Mouse (Mus musculus): ENCODE measurements at regions not wholly inside any gene's neighbourhood (a gene's known extent, or its start where the extent isn't known, plus 50 kb on each side); places are given as distances from the start of the nearest gene placed in this dataset.

GRCm38 (mm10) chr11:111880146-111880545 is 814.2 kb downstream of the Kcnj2 start:
- DNase-seq = no peak
- intact Hi-C loops (cut with DNase I; ENCODE audit: low total_unique reads) = no loop called here

- DNase-seq = no peak
- intact Hi-C loops (cut with DNase I; ENCODE audit: low total_unique reads) = no loop called here
Observed at GRCm38 (mm10) chr11:111890026-111890425, 824.1 kb downstream of the Kcnj2 start.

- intact Hi-C loops (cut with DNase I; ENCODE audit: low total_unique reads) = no loop called here
- DNase-seq = no peak
Observed at GRCm38 (mm10) chr11:111893861-111894260, 827.9 kb downstream of the Kcnj2 start.

DNA sequence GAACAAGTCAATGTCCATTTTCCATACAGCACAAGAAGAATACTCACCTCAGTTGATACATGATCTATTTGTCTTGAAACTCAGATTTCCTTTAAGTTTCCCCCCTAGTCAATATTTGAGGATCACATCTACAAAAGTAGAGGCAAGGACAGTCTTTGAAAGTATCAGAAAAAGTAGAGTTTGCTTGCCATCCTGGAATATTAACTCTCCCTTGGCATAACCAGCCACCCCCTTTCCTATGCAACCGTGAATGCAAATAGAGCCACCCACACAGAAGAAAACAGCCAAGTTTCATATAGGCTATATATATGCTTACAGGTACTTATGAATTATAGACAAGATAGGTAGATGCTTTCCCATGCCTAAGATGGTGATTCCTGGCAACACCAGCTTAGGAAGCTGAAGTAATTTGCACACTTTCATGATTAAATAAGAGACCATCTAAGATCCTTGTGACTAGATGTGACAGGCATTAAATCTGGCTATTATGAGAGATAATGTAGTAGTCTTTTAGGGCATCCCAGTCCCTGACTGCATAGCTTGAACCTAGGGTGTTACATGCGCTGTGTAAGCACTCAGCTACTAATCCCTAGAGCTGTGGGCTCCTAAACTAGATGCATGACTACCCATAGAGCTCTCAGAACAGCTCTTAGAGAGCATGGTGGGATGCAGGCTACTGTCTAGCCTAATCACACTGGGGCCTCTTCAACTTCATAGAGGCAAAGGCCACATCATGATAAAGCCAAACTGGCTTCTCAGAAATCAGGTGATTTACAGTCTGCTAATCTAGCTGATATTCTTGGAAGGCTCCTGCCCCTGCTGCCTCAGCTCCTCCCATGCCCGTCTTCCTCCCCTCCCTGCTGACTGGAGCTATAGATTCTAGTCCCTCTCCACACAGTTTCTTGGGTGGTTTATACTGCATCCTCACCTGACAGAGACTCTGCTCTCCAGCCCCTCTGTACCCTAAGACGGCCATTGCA is 829.5 kb downstream of the Kcnj2 start:
- intact Hi-C loops (cut with DNase I; ENCODE audit: low total_unique reads) = no loop called here

GRCm38 (mm10) chr11:111897001-111897400 is 831.0 kb downstream of the Kcnj2 start:
- intact Hi-C loops (cut with DNase I; ENCODE audit: low total_unique reads) = no loop called here
- no peak for DNase-seq

More for the DNA sequence above, 829.5 kb downstream of the Kcnj2 start:
- DNase-seq = no peak

- intact Hi-C loops (cut with DNase I; ENCODE audit: low total_unique reads) = no loop called here
- no peak for DNase-seq
Observed at GRCm38 (mm10) chr11:111904086-111904485, 838.1 kb downstream of the Kcnj2 start.

- intact Hi-C loops (cut with DNase I; ENCODE audit: low total_unique reads) = no loop called here
- DNase-seq = no peak
Observed at GRCm38 (mm10) chr11:111913891-111914290, 847.9 kb downstream of the Kcnj2 start.

- intact Hi-C loops (cut with DNase I; ENCODE audit: low total_unique reads) = no loop called here
- no peak for DNase-seq
Observed at GRCm38 (mm10) chr11:111926336-111926735, 855.7 kb upstream of the Sox9 start.

- no peak for DNase-seq
- intact Hi-C loops (cut with DNase I; ENCODE audit: low total_unique reads) = no loop called here
Observed at GRCm38 (mm10) chr11:111929366-111929765, 852.7 kb upstream of the Sox9 start.

DNA sequence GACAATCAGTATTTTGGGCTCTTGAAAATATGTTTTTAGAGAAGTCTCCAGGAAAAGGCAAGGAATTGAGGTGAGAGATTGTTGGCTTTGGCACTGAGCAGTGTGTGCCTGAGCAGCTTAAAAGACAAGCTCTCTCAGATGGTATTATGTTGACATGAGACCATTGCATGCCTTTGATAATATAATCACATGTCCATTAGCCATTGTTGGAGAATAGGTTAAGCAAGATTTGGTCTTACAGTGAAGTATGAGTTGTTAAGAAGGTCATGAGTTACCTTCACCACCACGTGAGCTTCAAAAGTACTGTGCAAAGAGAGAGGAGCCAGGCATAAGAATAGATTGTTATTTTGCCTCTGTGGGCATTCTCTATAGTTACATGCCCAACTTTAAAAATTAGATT is 850.0 kb upstream of the Sox9 start:
- intact Hi-C loops (cut with DNase I; ENCODE audit: low total_unique reads) = no loop called here
- DNase-seq = no peak

DNA sequence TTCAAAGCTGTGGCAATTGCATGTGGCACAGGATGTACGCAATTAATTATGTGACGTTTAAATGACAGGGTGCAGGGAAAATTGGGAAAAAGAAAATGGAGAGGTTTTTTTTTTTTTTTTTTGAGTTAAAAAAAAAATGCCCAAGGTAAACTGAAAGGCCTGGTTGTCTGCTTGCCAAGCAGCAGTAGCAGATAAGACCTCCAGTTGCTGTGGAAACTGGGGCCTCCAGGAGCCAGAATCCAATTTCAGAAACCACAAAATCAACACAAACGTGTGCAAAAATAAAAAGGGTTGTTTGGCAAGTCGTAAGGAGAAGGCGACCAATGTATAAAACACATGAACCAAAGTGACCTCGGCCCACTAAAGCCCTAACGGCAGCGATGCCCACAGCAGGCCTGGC is 837.7 kb upstream of the Sox9 start:
- DNase-seq = no peak
- intact Hi-C loops (cut with DNase I; ENCODE audit: low total_unique reads) = no loop called here

DNA sequence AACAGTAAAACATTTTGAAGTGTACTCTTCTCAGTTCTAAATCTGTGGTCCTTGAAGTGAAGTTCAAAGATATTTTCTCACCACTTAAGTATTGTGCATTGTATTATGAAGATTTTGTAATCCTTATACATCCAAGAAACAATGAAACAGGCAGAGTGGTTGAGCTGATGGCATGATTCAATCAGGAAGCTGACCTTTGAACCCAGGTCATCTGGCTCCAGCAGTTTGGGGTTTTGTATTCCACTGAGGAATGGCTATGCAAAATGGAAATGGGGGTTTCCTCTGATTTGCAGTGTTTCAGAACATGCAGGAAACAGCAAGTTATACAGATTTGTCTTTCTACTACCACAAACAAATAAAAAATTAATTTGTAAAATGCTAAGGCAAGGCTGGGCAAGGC is 836.2 kb upstream of the Sox9 start:
- intact Hi-C loops (cut with DNase I; ENCODE audit: low total_unique reads) = no loop called here
- DNase-seq = no peak

DNA sequence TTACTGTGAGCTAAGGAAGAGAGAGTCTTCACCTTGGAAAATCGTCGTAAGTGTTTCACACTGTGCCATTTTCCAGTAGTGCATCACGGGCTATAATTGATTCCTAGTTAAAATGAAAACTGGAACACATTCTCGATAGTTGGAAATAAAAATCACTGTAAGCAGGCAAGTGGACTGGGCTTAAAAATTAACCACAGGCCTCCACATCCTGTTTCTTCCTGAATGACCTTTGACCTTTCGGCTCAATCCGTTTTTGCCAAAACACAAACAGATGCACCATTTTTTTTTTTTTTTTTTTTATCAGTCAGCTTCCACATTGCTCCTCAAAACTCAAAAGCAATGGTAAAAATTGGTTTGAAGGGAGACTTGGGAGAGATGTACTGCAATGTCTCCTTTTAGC is 834.4 kb upstream of the Sox9 start:
- intact Hi-C loops (cut with DNase I; ENCODE audit: low total_unique reads) = no loop called here
- no peak for DNase-seq

DNA sequence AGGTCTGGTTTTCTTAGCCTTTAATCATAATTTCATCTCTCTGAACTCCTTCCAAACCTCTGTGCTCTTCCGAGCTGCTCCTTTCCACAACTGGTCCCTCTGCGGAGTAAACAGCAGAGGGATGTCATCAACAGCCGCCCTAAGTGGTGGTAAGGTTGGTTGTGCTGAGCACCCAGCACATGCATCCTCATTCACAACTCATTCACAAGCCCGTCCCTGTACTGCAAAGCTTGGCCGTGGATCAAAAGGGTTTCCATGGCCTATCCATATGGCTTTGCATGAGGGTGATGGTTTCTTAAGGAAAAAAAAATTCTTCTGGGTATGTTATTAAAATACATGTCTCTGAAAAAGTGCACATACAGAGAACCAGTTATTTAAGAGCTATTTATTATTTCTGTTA is 828.6 kb upstream of the Sox9 start:
- DNase-seq = no peak
- intact Hi-C loops (cut with DNase I; ENCODE audit: low total_unique reads) = no loop called here

DNA sequence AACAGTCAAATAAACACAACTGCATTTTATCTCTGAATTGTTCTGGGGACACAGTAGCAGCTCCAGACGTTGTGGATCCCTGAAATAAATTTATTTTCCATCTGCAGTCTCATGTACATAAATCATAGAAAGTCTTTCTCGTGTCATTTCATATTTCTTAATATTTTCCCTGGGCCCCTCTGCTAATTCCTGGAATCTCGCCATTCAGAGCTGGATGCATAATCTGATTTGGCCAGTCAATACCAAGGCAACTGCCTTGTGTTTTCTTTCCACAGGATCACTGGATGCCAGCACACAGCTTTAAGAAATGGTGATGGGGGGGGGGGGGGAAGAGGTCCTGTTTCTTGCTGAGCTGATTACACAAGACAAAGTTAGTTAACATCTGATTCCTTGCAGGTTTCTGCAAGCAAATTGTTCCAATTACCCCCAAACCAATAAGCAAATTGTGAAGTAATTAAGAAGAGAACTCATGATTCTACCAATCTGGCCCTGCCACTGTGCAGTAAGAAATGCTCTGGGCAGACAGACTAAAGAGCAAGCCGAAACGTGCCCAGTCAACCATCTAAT is 824.2 kb upstream of the Sox9 start:
- no peak for DNase-seq
- intact Hi-C loops (cut with DNase I; ENCODE audit: low total_unique reads) = no loop called here

- intact Hi-C loops (cut with DNase I; ENCODE audit: low total_unique reads) = no loop called here
- DNase-seq = no peak
Observed at GRCm38 (mm10) chr11:111961047-111961837, 820.8 kb upstream of the Sox9 start.

GRCm38 (mm10) chr11:111961846-111962245 is 820.2 kb upstream of the Sox9 start:
- intact Hi-C loops (cut with DNase I; ENCODE audit: low total_unique reads) = no loop called here
- DNase-seq = no peak

DNA sequence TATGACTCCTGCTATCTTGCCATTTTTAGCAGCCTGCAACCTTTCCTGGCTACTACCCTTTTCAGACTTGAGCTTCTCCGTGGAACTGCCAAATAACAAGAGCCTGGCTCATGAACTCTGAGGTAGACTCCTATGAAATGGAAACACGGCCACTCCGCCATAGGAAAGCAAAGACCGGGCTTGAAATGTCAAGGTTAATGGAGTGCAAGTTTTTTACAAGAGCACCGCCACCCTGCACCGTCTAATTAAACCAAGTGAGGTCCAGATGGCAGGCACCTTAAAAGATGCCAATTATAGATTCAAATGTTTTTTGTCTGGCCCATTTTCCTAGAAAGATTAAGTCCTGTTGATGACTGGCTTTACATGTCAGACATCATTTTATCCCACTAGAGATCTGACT is 818.0 kb upstream of the Sox9 start:
- no peak for DNase-seq
- intact Hi-C loops (cut with DNase I; ENCODE audit: low total_unique reads) = no loop called here

DNA sequence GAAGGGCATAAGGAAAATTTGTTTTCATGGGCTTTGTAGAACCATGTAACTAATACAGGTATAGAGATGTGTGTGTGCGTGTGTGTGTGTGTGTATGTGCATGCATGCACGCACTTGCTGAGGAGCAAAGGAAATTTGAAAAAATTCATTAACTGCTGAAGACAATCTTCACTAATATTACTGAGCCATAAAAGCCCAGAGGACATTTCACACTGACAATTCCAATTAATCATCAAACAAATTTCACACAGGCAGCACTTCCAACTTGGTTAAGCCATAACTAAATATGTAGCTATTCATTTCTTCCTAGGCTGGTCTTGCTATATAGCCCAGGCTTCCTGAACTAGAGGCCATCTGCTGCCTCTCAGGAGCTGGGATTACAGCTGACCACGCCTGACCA is 815.6 kb upstream of the Sox9 start:
- no peak for DNase-seq
- intact Hi-C loops (cut with DNase I; ENCODE audit: low total_unique reads) = no loop called here

- intact Hi-C loops (cut with DNase I; ENCODE audit: low total_unique reads) = no loop called here
- no peak for DNase-seq
Observed at GRCm38 (mm10) chr11:111971001-111971400, 811.0 kb upstream of the Sox9 start.

Measured in gastrocnemius, postnatal 14 days (tissue).